Mouse (Mus musculus): ENCODE measurements around the gene Il17ra.

DNA sequence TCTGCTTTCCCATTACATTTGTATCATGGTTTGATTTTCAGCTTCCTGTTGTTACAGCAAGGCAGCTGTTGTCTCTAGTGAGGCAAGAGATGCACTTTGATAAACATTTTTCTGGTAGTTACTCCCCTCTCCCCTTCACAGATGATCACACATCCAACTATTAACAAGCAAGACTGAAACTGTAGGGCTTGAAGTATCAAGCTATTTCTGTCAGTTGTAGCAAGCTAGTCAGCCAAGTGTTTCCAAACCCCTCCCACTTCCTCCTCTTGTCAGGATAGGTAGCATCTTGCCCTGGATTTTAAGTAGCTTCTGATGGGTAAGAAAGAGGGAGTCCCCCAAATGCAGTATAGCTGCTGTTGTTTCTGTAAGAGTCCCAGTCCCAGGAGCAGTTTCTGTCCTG is 6.7 kb downstream of the Il17ra start:
- TF ChIP-seq CTCF (conservative IDR thresholded peaks at IDR 0.05; ENCODE audit: insufficient read depth, insufficient read length, low read depth, low read length) (no peak), POLR2A (IDR thresholded peaks at IDR 0.05; ENCODE audit: low read depth, low read length) (no peak)
